Mouse (Mus musculus): ENCODE measurements around the gene Stard13. TPM values are rescaled to one million over a fixed set of nuclear protein-coding genes. Genes with fewer than 3 reads are reported as not detected.

The Stard13 gene
- polyA plus RNA-seq (2014; fragmentation: Nextera tagmentation; extraction: Ambion mirVana): 1.4 and 3.0 TPM in 2 replicates

DNA sequence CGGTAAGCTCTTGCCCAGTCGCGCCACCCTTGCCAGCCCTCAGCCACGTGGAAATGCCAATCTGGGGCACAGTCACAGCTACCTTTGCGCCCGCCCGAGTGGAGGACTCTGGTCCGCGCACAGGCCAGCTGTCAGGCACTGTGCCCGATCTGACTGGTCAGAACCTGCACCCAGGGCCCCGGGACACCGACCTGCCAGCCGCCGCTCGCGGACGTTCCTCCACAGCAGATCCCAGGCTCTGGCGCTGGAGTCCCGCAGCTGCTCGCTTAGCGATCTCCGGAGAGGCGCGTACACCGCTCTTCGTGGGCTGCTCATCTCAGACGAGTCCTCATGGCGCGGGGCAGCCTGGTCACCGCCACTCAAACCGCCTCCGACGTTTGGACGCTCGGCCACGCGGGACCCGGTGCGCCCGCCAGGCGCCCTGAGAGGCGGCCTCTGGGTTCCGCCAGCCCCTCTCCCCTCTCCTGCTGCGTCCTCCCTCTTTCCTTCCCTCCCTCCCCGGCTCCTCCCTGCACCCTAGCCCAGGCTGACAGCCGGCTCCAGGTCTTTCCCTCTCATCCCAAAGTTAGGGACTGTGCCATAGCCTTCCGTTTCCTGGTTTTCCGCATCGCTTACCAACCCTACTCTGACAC lies at the start of gene Stard13:
TSS of gene Stard13 (minus strand) at position 437 of the 632 bp plus-strand sequence.
- under 1% methylated on average over 48 of the region's 49 CpGs for WGBS (ENCODE audit: insufficient replicate concordance)

DNA sequence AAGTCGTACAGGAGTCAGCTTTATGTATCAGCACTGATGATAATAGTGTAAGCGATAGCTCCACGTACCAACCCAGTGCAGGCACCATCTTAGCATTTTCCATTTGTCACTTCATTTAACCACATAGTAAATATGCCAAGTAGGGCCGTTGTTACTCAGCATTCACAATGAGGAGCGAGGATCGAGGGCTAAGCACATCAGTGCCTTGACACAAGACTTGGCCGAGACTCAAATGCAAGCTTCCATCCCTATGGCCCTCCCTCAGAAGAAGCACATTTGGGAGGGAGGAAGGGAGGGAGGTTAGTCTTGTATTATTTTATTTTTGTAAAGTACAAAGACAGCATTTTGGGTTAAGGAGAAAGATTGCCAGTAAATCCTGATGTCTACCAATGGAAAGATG lies 45.9 kb upstream of the Stard13 start:
- H3K27me3 ChIP-seq (ENCODE audit: control insufficient read depth, insufficient read depth, low read length): no peaks in the 10 kb centered on the region
- no peak overlapping the region for H3K27ac ChIP-seq (ENCODE audit: low read depth, low read length)
- no peak for ATAC-seq (replicated peaks; ENCODE audit: insufficient number of reproducible peaks, low FRiP score, low TSS enrichment)
- no peak overlapping the region for H3K9ac ChIP-seq (ENCODE audit: low read depth, low read length)
- H3K36me3 ChIP-seq (ENCODE audit: control insufficient read depth, insufficient read depth, low read length): no peaks in the 10 kb centered on the region
- no peak overlapping the region for H3K4me3 ChIP-seq (ENCODE audit: low read depth, low read length)
- no peak overlapping the region for H3K4me2 ChIP-seq
- 87% methylated on average over 7 of the region's 7 CpGs for WGBS (ENCODE audit: insufficient replicate concordance)
- no peaks in the 10 kb centered on the region for H3K9me3 ChIP-seq (replicated peaks; ENCODE audit: control insufficient read depth, low read length)
- no peaks in the 10 kb centered on the region for H3K4me1 ChIP-seq (ENCODE audit: control insufficient read depth, insufficient read depth, low read length)

More for the DNA sequence above, at the start of gene Stard13:
- Histone ChIP-seq H3K4me3 (ENCODE audit: low read depth, low read length) (peak within 1 kb of the TSS; percentile 60), H3K9ac (ENCODE audit: low read depth, low read length) (peak within 1 kb of the TSS; percentile 74), H3K9me3 (replicated peaks; ENCODE audit: control insufficient read depth, low read length) (no peaks in the 10 kb centered on the region), H3K4me1 (ENCODE audit: control insufficient read depth, insufficient read depth, low read length) (no peaks in the 10 kb centered on the region; the same call in none of the 2 replicates), H3K27ac (ENCODE audit: low read depth, low read length) (no peak within 1 kb of the TSS), H3K27me3 (ENCODE audit: control insufficient read depth, insufficient read depth, low read length) (peaks cover 10% of the 10 kb centered on the region; the same call in 1 of the 2 replicates), H3K36me3 (ENCODE audit: control insufficient read depth, insufficient read depth, low read length) (no peaks in the 10 kb centered on the region), H3K4me2 (peak within 1 kb of the TSS; percentile 96)
- ATAC-seq (replicated peaks; ENCODE audit: insufficient number of reproducible peaks, low FRiP score, low TSS enrichment): peak; percentile 67

DNA sequence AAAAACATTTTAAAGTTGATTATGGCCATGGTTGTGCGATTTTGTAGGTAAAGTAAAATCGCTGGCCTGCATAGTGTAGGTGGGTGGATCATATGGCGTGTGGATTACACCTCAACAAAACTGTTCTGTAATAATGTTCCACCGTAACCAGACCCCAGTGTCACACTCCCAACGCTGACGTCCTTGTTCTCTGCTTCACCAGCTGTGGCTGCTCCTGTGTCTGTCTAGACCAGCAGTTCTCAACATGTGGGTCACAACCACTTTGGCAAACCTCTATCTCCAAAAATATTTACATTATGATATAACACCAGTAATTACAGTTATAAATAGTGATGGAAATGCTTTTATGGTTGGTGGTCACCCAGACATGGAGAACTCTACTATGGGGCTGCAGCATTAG lies 44.3 kb upstream of the Stard13 start:
- no peaks in the 10 kb centered on the region for H3K27me3 ChIP-seq (ENCODE audit: control insufficient read depth, insufficient read depth, low read length)
- no peaks in the 10 kb centered on the region for H3K36me3 ChIP-seq (ENCODE audit: control insufficient read depth, insufficient read depth, low read length)
- no peak overlapping the region for H3K9ac ChIP-seq (ENCODE audit: low read depth, low read length)
- no peak for ATAC-seq (replicated peaks; ENCODE audit: insufficient number of reproducible peaks, low FRiP score, low TSS enrichment)
- no peaks in the 10 kb centered on the region for H3K4me1 ChIP-seq (ENCODE audit: control insufficient read depth, insufficient read depth, low read length)
- no peak overlapping the region for H3K4me3 ChIP-seq (ENCODE audit: low read depth, low read length)
- no peak overlapping the region for H3K4me2 ChIP-seq
- H3K27ac ChIP-seq (ENCODE audit: low read depth, low read length): no peak overlapping the region
- H3K9me3 ChIP-seq (replicated peaks; ENCODE audit: control insufficient read depth, low read length): no peaks in the 10 kb centered on the region
- WGBS (ENCODE audit: insufficient replicate concordance): 84% methylated on average over 6 of the region's 6 CpGs

DNA sequence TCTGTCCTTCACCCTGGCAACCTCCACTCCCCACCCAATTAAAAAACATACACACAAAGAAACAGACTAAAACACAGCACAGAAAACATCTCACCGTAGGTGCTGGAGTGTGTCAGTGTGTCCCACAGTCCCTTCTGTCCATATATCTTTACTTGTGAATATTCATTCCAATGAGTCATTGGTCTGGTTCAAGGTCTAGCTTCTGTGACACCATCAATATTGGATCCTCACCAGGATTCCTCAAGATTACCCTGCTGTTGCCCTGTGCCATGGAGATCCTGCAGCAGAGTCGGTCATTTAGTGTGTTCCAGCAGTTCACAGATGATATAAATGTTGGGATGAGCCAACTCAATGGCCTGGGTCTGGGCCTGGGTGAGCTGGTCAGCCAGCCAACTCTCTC lies 42.4 kb upstream of the Stard13 start:
- no peaks in the 10 kb centered on the region for H3K4me1 ChIP-seq (ENCODE audit: control insufficient read depth, insufficient read depth, low read length)
- no peak overlapping the region for H3K27ac ChIP-seq (ENCODE audit: low read depth, low read length)
- no peaks in the 10 kb centered on the region for H3K9me3 ChIP-seq (replicated peaks; ENCODE audit: control insufficient read depth, low read length)
- H3K9ac ChIP-seq (ENCODE audit: low read depth, low read length): no peak overlapping the region
- ATAC-seq (replicated peaks; ENCODE audit: insufficient number of reproducible peaks, low FRiP score, low TSS enrichment): no peak
- 79% methylated on average over 2 of the region's 2 CpGs for WGBS (ENCODE audit: insufficient replicate concordance)
- H3K27me3 ChIP-seq (ENCODE audit: control insufficient read depth, insufficient read depth, low read length): no peaks in the 10 kb centered on the region
- H3K4me2 ChIP-seq: no peak overlapping the region
- H3K36me3 ChIP-seq (ENCODE audit: control insufficient read depth, insufficient read depth, low read length): no peaks in the 10 kb centered on the region
- H3K4me3 ChIP-seq (ENCODE audit: low read depth, low read length): no peak overlapping the region

DNA sequence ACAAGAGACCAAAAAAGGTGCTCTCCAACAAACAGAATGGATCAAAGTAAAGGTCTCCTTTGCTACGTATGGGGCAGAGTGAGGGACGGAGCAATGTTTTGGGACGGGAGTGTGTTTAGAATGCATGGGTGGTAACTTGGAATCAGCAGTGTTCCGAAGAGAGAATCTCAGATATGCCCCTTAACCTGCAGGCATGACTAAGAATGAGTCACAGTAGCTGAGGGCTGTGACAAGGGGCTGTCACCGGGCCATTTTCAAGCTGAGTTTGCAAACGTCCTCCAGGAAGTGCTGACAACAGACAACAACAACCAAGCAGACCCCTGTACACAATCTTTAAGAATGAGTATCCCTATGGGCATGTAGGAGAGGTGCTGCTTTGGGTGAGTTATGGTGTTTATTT lies 40.6 kb upstream of the Stard13 start:
- Histone ChIP-seq H3K4me2 (no peak overlapping the region), H3K27me3 (ENCODE audit: control insufficient read depth, insufficient read depth, low read length) (no peaks in the 10 kb centered on the region), H3K27ac (ENCODE audit: low read depth, low read length) (no peak overlapping the region), H3K9me3 (replicated peaks; ENCODE audit: control insufficient read depth, low read length) (no peaks in the 10 kb centered on the region), H3K4me3 (ENCODE audit: low read depth, low read length) (no peak overlapping the region), H3K9ac (ENCODE audit: low read depth, low read length) (no peak overlapping the region), H3K4me1 (ENCODE audit: control insufficient read depth, insufficient read depth, low read length) (no peaks in the 10 kb centered on the region), H3K36me3 (ENCODE audit: control insufficient read depth, insufficient read depth, low read length) (no peaks in the 10 kb centered on the region)
- 52% methylated on average over 6 of the region's 6 CpGs for WGBS (ENCODE audit: insufficient replicate concordance)
- no peak for ATAC-seq (replicated peaks; ENCODE audit: insufficient number of reproducible peaks, low FRiP score, low TSS enrichment)

DNA sequence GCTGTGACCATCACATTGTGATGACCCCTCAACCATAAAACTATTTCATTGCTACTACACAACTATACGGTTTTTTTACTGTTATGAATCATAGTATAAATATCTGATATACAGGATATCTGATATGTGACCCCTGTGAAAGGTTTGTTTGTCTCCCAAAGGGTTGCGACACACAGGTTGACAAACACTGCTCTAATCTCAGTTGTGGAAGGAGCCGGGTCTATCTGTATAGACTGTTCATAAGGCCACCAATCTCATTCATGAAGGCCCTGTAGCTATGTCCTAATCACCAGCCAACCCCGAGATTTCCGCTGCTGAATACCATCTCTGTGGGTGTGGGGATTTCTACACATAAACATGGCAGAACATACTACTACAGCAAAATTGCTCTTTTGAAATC lies 37.2 kb upstream of the Stard13 start:
- no peak for ATAC-seq (replicated peaks; ENCODE audit: insufficient number of reproducible peaks, low FRiP score, low TSS enrichment)
- 81% methylated on average over 5 of the region's 5 CpGs for WGBS (ENCODE audit: insufficient replicate concordance)

DNA sequence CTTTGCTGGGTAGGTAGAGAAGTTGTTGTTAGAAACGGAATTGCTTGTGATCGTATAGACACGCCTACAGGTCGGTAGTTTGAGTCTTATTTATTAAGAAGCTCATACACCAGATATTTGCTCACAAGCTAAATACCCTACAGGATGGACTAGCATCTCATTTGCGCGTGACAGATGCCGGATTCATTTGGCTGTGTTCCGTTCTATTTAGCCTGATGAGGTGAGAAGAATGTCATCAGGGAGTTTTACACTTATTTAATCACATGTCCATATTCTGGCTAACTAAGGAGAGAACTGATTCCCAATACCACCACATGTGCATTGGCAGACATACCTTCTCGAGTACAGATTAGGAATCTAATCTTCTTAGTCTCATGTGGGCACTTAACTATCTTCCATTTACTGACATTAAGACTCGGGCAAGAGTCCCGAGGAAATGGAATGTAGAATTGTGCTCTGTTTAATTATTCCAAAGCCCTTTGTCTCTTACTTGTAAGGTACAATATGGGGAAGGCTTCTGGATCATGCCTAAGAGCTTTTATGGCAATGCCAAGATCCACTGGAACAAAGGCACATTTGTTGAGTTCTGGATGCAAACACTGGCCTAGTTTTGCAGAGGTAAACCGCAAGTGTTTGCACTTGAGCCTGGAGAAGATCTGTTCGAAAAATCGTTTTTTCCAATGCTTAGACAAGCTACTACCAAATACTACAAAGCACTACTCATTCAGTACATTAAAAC lies 33.4 kb upstream of the Stard13 start:
- H3K36me3 ChIP-seq (ENCODE audit: control insufficient read depth, insufficient read depth, low read length): no peaks in the 10 kb centered on the region
- no peak overlapping the region for H3K9ac ChIP-seq (ENCODE audit: low read depth, low read length)
- no peak for ATAC-seq (replicated peaks; ENCODE audit: insufficient number of reproducible peaks, low FRiP score, low TSS enrichment)
- H3K9me3 ChIP-seq (replicated peaks; ENCODE audit: control insufficient read depth, low read length): no peaks in the 10 kb centered on the region
- no peaks in the 10 kb centered on the region for H3K27me3 ChIP-seq (ENCODE audit: control insufficient read depth, insufficient read depth, low read length)
- H3K27ac ChIP-seq (ENCODE audit: low read depth, low read length): no peak overlapping the region
- H3K4me2 ChIP-seq: no peak overlapping the region
- WGBS (ENCODE audit: insufficient replicate concordance): 80% methylated on average over 14 of the region's 14 CpGs
- H3K4me1 ChIP-seq (ENCODE audit: control insufficient read depth, insufficient read depth, low read length): no peaks in the 10 kb centered on the region
- H3K4me3 ChIP-seq (ENCODE audit: low read depth, low read length): no peak overlapping the region

More for the DNA sequence above, 37.2 kb upstream of the Stard13 start:
- no peaks in the 10 kb centered on the region for H3K27me3 ChIP-seq (ENCODE audit: control insufficient read depth, insufficient read depth, low read length)
- H3K9ac ChIP-seq (ENCODE audit: low read depth, low read length): no peak overlapping the region
- no peak overlapping the region for H3K4me2 ChIP-seq
- no peak overlapping the region for H3K4me3 ChIP-seq (ENCODE audit: low read depth, low read length)
- no peaks in the 10 kb centered on the region for H3K9me3 ChIP-seq (replicated peaks; ENCODE audit: control insufficient read depth, low read length)
- no peaks in the 10 kb centered on the region for H3K36me3 ChIP-seq (ENCODE audit: control insufficient read depth, insufficient read depth, low read length)
- H3K4me1 ChIP-seq (ENCODE audit: control insufficient read depth, insufficient read depth, low read length): no peaks in the 10 kb centered on the region
- H3K27ac ChIP-seq (ENCODE audit: low read depth, low read length): no peak overlapping the region

DNA sequence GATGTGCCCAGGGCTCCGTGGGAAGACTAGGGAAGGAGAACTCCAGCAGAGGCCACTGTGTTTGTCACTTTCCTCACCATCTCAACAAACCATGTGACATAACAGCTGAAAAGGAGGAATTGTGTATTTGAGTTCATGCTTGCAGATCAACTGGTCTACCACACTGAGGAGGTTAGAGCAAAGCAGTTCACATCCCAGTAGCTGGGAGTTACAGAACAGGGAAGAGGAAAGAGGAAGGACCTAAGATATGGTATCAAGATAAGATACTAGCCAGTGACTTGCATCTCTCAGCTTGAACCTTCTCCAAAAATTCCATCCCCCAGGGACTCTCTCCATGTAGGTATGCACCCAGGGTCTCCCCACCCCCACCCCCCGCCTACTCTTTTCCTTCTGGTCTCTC lies 27.9 kb upstream of the Stard13 start:
- Histone ChIP-seq H3K27ac (ENCODE audit: low read depth, low read length) (no peak overlapping the region), H3K9me3 (replicated peaks; ENCODE audit: control insufficient read depth, low read length) (no peaks in the 10 kb centered on the region), H3K9ac (ENCODE audit: low read depth, low read length) (no peak overlapping the region), H3K4me2 (no peak overlapping the region), H3K4me1 (ENCODE audit: control insufficient read depth, insufficient read depth, low read length) (no peaks in the 10 kb centered on the region), H3K4me3 (ENCODE audit: low read depth, low read length) (no peak overlapping the region), H3K27me3 (ENCODE audit: control insufficient read depth, insufficient read depth, low read length) (no peaks in the 10 kb centered on the region), H3K36me3 (ENCODE audit: control insufficient read depth, insufficient read depth, low read length) (no peaks in the 10 kb centered on the region)
- ATAC-seq (replicated peaks; ENCODE audit: insufficient number of reproducible peaks, low FRiP score, low TSS enrichment): no peak
- 80% methylated on average over 2 of the region's 2 CpGs for WGBS (ENCODE audit: insufficient replicate concordance)

Measured in heart, embryonic 11.5 days (tissue).